In the genomic region with DNA sequence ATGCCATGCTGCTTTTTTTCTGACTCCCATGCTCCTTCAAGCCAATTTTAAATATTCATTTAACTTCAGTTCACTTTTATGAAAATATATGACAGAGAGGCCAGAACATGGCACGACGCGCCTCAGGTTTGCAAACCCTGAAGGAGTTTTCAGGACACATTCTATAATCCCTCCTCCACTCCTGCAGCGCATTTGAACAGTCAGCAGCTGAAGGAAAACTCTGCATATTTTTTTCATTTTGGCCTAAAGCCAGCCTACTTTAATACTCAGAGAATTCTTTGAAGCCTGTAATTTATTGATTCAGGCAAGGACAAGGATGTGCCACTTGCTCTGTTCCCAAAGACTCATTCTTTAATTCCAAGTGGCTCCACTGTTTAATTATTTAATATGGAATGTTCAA, we compare ENCODE assay signal across 23 mouse cellular contexts.
DNase-seq lines count a peak whose midpoint lies in the region; ATAC-seq lines count a peak whose summit lies in the region.
"Had no signal": no experiment of that assay in that cellular context is flagged by ENCODE, and none has a peak within 500 bp of the region (broad histone marks: within the 10 kb centered on the region; RNA-seq: fewer than 3 reads in every experiment).

No protein-coding gene starts in this region.

- no peak overlapping the region for H3K27ac ChIP-seq in lung, embryonic 16.5 days (ENCODE audit: low read length)
- H3K27ac ChIP-seq: forebrain, embryonic 12.5 days; heart, adult 2 months; heart, embryonic 13.5 days; hindbrain, embryonic 12.5 days; neural tube, embryonic 12.5 days had no signal

- ATAC-seq in frontal cortex, adult (ENCODE audit: low TSS enrichment) = peak; percentile 48; the same call in 1 of the 2 replicates
- ATAC-seq in lung, embryonic 16.5 days (ENCODE audit: low read depth) = 0 out of 2 replicates have a peak, but pooled peaks have one; percentile 23

- H3K4me2 ChIP-seq in lung, embryonic 16.5 days (ENCODE audit: low read depth, low read length) = no peak overlapping the region
- H3K4me2 ChIP-seq: forebrain, embryonic 12.5 days; heart, embryonic 13.5 days; hindbrain, embryonic 12.5 days; neural tube, embryonic 12.5 days had no signal

- no peaks in the 10 kb centered on the region for H3K27me3 ChIP-seq in lung, embryonic 16.5 days (ENCODE audit: control insufficient read depth, insufficient read depth, low read depth, low read length)
- H3K27me3 ChIP-seq: forebrain, embryonic 12.5 days; heart, embryonic 13.5 days; hindbrain, embryonic 12.5 days; neural tube, embryonic 12.5 days had no signal

- no peak overlapping the region for H3K9ac ChIP-seq in lung, embryonic 16.5 days (ENCODE audit: low read length)
- H3K9ac ChIP-seq: forebrain, embryonic 12.5 days; heart, embryonic 13.5 days; hindbrain, embryonic 12.5 days; neural tube, embryonic 12.5 days had no signal

- no peaks in the 10 kb centered on the region for H3K36me3 ChIP-seq in lung, embryonic 16.5 days (ENCODE audit: control insufficient read depth, insufficient read depth, low read length)
- H3K36me3 ChIP-seq: forebrain, embryonic 12.5 days; heart, embryonic 13.5 days; hindbrain, embryonic 12.5 days; neural tube, embryonic 12.5 days had no signal

- 51% methylated on average over 4 of the region's 4 CpGs for WGBS in lung, embryonic 16.5 days

- no peaks in the 10 kb centered on the region for H3K9me3 ChIP-seq in lung, embryonic 16.5 days (ENCODE audit: control insufficient read depth, low read length)
- H3K9me3 ChIP-seq: forebrain, embryonic 12.5 days; heart, embryonic 13.5 days; hindbrain, embryonic 12.5 days; neural tube, embryonic 12.5 days had no signal

- no peak overlapping the region for H3K4me3 ChIP-seq in lung, embryonic 16.5 days (ENCODE audit: low read length)
- H3K4me3 ChIP-seq: forebrain, embryonic 12.5 days; heart, adult 2 months; heart, embryonic 13.5 days; hindbrain, embryonic 12.5 days; neural tube, embryonic 12.5 days had no signal

- DNase-seq in adrenal gland, adult 2 months = peak; percentile 11
- DNase-seq in adrenal gland, adult 8-10 months = no peak
- DNase-seq in frontal cortex, postnatal 25 days (ENCODE audit: low spot score in 2 of 2) = no peak
- DNase-seq in lung, postnatal 14 days = no peak
- peak; percentile 35 for DNase-seq in brain, adult 2 months (ENCODE audit: low read depth, low spot score)
- DNase-seq in cerebellum, adult 11-12 months = no peak
- DNase-seq: cerebellum, adult 11 months; cerebellum, postnatal 10 days; gastrocnemius, postnatal 36 days; heart, adult 2 months; heart, postnatal 14 days; kidney, adult 2 months; kidney, postnatal 10 days; left cerebral cortex, postnatal 4 days; lung, postnatal 4 days; right cerebral cortex, postnatal 25 days; thymus, postnatal 25 days had no signal

- H3K4me1 ChIP-seq in lung, embryonic 16.5 days (replicated peaks; ENCODE audit: control insufficient read depth, insufficient read depth, low read length) = no peaks in the 10 kb centered on the region
- H3K4me1 ChIP-seq: forebrain, embryonic 12.5 days; heart, embryonic 13.5 days; hindbrain, embryonic 12.5 days; neural tube, embryonic 12.5 days had no signal

Comparison
In these comparisons a context has a peak if more than half of its experiments do, and no peak if none do; other contexts are left out.
1. DNase-seq: peak in adrenal gland, adult 2 months (single experiment) and brain, adult 2 months (single experiment); none in adrenal gland, adult 8-10 months (single experiment), frontal cortex, postnatal 25 days (0 of 2), lung, postnatal 14 days (single experiment) and cerebellum, adult 11-12 months (single experiment).